Mouse (Mus musculus): ENCODE data around the gene Pgbd1.
"Not testable (repeated sequence)": the region's sequence is repeated elsewhere in the genome, so short reads cannot be mapped to it uniquely, and the experiment has no call there.

Gene Pgbd1

DNA sequence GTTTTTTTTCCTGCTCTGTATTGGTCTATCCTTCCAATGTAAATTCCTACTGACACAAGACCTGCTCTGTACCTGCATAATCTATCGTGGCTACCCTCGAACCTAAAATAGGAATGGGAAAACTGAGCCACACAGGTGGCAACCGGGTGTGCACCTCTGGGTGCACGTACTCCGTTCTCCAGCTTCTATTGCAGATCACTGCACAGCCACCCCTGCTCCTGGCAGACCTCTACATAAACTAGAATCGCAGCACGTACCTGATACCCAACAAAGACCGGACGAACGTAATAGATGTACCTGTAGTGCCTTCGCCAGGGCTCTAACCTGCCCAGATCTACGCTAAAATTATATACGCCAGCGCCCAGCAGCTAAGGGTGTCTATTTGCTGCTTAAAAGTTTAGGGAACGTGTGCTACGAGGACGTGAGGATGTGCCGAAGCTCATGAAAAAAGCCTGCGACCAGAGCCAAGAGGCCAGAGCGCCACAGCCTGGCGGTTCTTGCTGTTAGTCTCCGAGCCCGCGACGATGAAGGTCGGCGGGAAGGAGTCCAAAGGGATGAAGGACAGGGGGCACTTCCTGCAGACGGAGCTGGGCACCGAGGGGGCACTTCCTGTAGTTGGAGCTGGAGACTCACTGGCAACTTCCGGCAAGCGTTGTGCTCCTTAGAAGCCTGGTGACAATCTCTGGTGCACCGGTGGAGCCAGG lies at the start of gene Pgbd1:
Gene Pgbd1, minus strand, starts transcription at position 556 of the 704 bp plus-strand sequence.
- DNase-seq (ENCODE audit: low spot score): peak; percentile 15

DNA sequence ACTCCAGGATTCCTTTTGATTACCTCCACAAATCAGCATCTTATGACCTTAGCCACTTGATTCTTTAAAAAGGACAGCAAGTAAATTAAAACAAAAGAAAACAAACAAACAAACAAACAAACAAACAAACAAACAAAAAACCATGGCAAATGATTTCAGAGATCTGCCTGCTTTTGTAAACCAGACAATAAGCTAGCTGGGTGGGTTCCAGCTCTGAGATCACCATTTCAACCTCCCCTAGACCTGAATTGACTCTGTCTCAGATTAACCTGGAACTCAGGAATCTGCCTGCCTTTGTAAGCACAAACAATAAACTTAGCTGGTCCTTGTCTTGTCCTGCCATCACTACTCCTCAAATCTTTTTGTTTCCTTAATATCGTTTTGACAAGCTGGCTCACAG lies 46.0 kb upstream of the Pgbd1 start:
- DNase-seq (ENCODE audit: low spot score): no peak

DNA sequence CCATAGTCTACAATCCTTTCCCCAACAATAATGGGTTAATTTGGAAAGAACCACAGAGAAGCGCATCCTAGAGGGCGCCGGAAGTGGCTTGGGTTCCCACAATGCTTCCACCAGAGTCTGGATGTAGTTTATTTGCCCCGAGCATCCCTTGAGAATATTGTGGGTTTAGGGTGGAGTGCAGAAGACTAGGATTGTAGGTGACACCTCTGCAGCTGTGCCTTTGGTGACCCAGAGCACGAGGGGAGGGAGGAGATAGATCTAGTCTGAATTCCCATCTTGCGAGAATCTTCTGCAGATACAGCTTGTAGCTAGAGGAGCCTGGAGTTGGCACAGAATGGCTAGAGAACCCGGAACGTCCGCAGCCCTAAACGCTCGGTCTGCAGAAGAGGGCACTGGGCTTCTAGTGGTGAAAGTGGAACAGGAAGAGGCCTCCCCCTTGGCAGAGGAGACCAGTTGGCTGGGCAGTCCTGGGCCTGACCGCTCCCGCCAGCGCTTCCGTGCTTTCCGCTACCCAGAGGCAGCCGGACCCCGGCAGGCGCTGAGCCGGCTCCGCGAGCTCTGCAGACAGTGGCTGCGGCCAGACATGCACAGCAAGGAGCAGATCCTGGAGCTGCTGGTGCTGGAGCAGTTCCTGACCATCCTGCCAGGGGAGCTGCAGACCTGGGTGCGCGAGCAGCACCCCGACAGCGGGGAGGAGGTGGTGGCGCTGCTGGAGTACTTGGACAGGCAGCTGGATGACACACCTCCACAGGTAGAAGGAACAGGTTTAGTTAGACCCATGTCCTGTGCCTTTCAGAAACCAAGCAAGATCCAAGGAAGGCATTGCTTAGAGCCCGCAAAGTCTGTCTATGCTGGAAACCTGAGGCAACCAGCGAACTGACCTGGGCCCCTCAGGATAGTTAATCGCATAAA lies 38.2 kb upstream of the Pgbd1 start, which contains the start of the genes Zkscan4 and Gm10065:
Gene Zkscan4, plus strand, starts transcription at position 149 of the 912 bp plus-strand sequence.
Gene Gm10065, minus strand, starts transcription at position 683 of the 912 bp plus-strand sequence.
- DNase-seq (ENCODE audit: low spot score): peak; percentile 45

DNA sequence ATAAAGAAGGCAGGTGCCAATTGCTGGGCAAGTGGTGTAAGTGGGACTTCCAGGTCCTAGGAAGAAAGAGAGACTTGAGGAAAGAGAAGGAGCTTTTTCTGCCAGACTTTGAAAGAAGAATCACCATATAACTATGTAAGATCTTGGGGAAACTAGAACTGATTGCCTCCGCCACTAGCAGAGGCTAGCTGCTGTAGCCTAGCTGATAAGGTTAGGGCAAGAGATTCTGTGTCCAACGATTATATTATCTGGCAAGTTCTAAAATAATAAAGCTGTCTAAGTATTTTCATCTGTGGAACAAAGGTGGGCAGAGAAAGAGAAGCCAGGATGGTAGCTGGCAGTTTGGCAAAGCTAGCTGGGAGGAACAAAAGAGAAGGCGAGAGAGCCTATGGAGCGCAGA lies 31.6 kb upstream of the Pgbd1 start:
- DNase-seq (ENCODE audit: low spot score): no peak

DNA sequence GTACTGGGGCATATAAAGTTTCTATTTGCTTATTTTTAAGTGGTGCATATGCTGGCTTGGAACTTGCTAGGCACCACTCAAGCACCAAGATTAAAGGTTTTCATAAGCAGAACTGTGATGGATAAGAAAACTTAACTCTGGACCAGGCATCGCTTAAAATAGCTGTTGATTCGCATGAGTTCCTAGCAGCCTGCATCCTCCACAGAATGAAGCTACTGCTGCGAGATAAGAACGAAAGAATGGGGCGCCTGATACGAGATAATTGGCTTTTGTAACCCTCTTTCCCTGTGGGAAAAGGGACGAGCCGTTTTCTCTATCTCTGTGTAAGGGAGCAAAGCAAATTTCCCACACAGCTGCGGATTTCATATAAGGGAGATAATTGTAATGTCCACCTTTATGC lies 28.2 kb upstream of the Pgbd1 start:
- no peak for DNase-seq (ENCODE audit: low spot score)

DNA sequence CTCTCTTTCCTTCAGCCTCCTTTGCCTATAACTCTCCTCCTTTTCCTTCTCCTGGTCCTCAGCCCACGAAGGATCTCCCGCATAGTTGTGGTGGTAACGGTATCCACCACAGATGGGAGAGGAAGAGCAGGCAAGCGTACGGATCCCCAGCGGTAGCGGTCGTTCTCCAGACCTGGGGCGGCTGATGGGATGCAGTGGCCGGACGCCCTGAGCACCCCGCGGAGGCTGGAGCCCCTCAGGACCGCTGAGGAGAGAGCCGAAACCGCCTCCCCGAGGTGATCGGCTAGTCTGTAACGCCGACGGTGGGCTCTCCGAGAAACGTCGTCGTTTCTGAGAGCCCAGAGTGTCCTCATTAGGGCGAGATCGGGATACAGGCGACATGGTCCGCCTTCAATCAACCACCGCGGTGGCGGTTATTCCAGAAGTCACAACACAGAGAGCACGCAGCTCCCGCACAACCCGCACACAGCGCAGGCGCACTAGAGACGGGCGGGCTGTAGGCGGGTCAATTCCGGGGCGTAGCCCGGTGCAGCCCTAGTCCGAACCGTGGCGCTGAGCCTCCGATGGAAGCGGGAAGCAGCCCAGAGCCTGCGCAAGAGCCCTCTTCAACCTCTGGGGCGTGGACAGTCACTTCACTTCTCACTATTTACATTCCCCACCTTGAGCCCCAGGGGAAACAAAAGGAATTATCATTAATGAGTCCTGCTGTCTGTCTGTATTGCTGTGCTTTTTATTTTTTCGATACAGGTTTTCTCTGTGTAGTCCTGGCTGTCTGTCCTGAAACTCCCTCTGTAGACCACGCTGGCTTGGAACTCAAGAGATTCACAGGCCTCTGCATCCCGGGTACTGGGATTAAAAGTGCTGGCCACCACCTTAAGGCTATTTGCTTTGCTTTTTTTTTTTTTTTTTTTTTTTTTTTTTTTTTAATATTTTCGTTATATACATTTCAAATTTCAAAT lies 27.5 kb upstream of the Pgbd1 start, which contains the start of gene Nkapl:
Gene Nkapl, minus strand, starts transcription at position 449 of the 959 bp plus-strand sequence.
- peak; percentile 63 for DNase-seq (ENCODE audit: low spot score)

DNA sequence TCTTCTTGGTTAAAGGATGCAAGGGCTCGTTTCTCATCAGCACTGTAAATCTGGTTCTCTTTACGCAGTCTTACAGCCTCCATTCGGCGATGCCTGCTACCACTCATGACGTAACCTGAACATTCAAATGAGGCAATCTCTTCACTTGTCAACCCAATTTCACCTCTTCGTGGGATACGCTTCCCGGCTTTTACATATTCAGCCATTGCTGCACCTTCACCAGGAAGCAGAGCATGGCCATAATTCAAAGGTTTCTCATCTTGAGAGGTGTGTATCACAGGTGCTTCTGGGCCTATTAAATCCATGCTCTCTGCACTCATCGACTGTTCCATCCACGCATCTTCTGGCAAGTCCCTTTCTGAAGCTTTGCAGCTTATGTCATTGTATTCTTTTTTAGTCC lies 26.5 kb upstream of the Pgbd1 start:
- no peak for DNase-seq (ENCODE audit: low spot score)

DNA sequence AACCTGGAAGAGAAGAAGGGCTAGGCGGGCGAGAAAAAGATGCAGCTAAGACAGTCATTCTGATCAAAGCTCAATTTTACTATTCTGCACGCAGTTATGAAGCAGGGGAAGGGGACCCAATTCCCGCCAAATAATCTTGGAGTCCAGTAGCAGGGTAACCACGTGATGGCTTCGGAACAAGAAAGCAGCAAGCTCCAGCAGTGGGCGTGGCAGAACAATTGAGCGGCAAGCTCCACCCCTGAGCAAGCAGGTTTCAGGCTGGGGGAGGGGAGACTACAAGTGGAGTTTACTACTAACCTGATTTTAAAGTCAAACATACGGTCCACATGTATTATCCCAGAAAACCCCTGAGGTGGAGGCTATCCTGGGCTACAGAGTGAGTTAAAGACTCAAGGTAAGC lies 21.7 kb upstream of the Pgbd1 start:
- not testable (repeated sequence) for DNase-seq (ENCODE audit: low spot score)

DNA sequence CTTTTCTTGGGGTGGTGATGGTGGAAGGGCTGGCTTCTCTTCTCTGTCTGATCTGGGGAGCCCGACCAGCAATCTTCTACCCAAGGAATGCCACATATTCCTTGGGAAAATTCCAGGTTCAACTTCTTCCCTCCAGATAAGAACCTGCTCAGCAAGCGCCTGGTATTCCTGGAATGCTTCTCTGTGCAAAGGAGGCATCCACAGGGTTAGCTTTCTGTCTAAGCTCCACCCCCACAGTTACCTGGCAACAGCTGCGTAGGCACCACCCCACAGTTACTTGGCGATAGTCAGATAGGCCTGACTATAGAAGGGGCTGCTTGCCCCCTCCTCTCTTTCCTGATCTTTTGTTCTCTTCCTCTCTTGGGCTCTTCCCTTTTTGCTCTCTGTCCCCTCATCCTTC lies 15.5 kb upstream of the Pgbd1 start:
- no peak for DNase-seq (ENCODE audit: low spot score)

DNA sequence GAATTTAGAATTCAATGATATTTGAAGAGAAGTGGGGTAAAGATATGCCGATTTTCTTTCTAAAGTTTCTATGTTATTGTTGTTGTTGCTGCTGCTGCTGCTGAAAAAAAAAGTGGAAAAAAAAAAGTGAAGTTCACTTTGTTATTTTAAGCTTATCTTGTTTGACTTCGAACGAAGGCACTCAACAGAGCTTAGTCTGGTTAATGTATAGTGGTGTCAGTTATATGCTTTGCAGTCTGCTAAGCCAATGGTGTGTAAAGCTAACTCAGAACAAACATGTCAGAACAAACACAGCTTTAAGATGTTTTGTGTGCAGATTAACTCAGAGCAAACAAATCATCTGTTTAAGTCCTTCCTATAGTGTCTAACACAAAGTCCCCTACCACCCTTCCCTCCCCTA lies 13.3 kb upstream of the Pgbd1 start:
- no peak for DNase-seq (ENCODE audit: low spot score)

DNA sequence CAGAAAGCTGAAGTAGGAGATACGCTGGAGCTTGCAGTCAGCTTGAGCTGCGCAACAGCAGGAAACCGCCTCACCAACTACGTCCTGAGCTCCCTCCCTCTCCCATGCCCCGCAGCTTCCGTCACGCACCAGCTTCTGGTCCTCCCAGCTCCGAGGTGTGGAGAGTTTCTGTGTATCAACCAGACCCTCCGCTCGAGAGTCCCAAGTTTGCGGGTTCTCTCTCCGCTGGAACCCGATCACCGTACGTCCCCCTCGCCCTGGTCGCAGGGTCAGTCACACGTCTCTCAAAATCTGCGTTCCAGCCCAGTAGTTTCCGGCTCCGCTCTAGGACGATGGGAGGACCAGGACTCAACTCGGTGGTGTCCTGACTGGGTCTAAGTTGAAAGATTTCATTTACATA lies 12.6 kb upstream of the Pgbd1 start, which contains the start of gene Zscan26:
Gene Zscan26, minus strand, starts transcription at position 282 of the 400 bp plus-strand sequence.
- DNase-seq (ENCODE audit: low spot score): peak; percentile 69

DNA sequence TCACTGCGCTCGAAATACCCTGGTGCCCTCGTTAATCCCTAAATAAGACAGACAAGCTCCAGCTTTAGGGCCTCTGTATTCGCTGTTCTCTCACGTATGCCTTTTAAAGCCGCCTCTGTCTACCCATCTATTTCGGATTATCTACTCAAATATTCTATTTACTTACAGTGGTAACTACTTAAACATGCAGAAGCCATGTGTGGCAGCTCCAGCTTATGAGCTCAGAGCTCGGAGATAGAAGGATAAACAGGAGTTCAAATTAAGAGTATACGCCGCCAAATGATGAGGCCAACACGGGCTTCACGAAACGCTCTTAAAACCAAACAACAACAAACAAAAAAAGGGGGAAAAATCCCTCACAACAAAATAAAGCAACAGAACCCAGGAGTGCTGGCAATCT lies 12.2 kb upstream of the Pgbd1 start:
- no peak for DNase-seq (ENCODE audit: low spot score)

DNA sequence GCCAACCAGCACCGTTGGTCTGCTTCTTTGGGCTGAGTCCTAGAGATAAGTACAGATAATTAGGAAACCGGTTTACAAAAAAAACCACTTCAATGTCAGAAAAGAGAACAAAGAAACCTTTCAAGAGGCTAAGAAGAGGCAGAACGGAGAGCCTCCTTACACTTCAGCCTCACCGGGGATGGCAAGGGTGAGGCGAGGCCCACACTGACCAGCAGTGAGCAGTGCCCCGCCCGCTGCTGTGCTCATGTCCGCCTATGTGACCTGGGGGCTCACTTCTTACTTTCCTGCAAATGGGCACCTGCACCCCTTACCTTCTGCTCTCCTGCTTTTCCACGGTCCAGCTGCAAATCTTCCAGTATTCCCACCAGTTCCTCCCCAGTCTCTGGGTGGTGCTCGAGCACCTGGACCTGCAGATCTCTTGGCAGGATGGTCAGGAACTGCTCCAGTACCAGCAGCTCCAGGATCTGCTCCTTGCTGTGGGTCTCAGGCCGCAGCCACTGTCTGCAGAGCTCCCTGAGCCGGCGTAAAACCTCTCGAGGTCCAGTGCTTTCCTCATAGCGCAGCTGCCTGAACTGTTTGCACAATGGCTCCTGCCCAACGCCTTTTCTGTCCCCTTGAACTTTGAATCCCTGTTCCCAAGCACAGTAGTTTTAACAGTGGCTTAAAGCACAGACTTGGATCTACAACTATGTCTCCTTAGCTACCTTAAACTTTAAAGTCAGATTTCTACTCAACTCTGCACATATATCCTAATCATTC lies 7.2 kb upstream of the Pgbd1 start:
- no peak for DNase-seq (ENCODE audit: low spot score)

DNA sequence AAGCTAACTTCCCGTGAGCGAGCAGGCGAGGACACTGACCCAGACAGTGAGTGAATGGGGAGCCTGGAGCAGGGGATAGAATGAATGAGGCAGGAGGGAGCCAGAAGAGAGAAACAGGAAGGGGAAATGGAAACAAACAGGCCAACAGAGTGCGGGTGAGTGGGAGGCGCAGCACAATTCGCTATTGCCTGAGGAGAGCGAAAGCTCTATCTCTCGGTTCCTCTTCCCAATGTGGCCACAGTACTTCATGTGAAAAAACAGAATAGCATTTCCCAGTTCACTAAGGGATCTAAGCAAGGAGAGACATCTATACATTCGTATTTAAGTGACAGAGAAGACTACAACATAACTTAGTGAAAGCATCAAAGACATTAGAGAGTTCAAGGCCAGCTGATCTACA lies 5.9 kb upstream of the Pgbd1 start:
- no peak for DNase-seq (ENCODE audit: low spot score)

DNA sequence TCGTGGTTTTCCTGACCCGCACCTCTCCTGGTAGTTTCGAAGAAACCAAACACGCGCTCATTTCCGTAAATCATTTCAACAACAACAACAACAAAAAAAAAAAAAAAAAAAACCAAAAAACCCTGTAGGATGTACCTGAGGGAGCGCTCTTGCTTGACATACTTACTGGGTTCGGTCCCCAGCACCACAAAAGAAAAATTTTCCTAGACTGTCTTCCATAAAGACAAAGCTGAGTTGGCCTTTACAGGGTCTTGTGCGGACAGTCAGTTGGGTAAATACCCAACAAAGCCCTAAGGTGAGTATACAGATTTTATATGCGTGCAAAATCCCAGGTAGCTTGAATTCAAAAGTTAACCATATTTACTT lies 332 bp upstream of the Pgbd1 start:
- no peak for DNase-seq (ENCODE audit: low spot score)

DNA sequence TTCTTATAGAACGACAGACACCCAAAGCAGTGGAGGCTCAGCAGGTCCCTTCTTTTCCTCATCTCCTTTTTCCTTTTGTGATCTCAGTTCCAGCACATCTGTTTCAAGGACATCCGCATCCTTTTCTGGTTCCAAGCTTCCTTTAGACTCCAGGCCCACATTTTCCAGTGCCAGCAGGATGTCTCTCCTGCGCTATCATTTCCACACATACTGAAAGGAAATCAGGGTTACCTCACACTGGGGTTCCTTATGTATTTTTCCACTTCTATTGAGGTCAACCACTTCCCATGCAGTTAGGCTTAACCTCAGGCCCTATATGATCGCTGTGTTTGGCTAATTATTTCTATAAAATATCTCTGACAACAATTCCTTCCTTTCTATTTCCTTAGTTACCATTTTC lies 5.4 kb downstream of the Pgbd1 start:
- no peak for DNase-seq (ENCODE audit: low spot score)

DNA sequence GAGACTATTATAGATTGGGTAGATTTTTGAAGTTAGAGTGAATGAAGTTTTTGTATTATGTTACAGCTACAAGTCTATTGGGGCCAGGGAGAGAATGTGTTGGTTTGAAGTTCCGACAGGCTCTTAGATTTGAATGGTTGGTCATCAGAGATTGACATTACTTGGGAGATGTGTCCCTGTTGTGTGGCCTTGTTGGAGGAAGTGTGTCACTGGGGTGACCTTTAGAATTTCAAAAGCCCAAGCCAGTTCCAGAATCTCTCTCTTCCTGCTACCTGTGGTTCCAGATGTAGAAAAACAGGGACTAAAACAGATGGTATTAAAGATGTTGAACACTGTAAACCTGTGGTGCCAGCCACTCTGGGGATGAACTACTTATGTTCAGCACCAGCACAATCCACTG lies 13.2 kb downstream of the Pgbd1 start:
- DNase-seq (ENCODE audit: low spot score): no peak

DNA sequence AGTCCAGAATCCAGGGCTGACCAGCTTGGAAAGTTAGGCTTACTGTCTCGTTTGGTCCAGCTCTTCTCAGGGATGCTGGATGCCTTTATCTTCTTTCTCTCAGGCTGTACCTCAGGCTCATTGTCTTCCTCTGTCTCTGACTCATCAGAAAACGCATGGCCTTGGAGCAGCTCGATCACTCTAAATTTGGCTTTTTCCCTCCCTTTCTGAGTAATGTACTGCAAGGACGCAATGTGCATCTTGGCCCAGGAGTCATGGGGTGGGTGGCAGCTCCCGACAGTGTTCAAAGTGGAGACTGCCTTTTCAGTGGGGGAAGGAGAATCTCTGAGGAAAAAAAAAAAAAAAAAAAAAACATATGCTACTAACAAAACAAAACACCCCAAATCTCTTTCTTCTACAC lies 17.6 kb downstream of the Pgbd1 start:
- DNase-seq (ENCODE audit: low spot score): no peak

DNA sequence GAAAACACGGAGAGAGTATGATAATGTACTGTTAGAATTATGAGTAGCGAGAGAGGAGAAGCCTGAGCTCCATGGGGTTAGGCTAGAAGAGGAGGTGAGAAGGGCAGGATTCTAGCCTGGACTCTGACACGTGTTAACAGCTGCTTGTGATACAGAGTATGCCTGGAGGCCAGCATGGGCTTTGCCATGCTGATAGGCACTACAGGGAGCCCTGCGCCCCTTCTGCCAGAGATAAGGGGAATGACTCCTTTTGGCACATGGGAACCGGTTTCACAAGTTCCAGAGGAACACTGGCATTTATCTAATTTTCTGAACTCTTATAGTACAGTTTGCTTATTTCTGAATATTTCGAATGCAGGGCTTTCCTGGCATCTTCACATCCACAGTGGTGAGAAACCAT lies 22.0 kb downstream of the Pgbd1 start:
- no peak for DNase-seq (ENCODE audit: low spot score)

DNA sequence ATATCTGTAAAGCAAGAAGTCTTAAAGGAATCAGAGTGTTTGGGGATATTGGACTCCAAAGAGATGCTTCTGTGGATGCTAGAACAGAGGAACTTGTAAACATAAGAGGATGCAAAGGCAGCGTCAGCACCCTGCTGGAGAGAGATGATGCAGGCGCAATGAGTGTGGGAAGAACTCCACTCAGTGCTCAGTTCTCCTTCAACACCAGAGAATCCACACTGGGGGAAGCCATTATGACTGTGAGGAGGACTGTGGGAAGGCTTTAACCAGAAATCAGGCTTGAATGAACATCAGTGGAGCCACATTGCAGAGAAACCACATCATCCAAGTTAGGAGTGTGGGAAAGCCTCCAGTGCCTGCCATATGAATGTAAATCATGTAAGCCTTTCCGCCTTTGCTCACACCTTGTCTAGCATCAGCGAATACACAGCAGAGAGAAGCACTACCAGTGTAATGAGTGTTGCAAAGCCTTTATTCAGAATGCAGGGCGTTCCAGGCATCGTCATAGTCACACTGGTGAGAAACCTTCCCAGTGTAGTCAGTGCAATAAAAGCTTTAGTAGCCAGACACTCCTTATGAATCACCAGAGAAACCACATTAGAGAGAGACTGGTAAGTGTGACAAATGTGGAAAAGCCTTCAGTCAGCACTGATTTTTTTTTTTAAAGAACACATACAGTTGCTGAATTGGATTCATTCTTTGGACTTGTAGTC lies 23.4 kb downstream of the Pgbd1 start:
- no peak for DNase-seq (ENCODE audit: low spot score)

DNA sequence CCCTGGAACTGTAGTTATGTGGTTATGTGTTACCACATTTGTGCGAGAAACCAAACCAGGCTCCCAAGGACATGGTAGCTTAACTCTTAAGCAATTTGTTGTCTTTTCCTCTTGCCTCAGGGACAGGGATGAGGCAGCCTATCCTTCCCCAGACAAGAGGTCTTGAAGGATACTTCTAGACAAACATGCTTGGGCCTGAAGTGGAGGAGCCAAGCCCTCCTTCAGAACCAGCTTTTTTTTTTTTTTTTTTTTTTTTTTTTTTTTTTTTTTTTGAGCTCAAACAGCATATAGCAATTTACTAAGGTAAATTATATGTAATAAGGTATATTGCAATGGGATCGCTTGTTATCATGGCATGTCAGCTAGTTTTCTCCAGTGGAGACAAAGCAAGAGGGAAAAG lies 25.1 kb downstream of the Pgbd1 start:
- no peak for DNase-seq (ENCODE audit: low spot score)
